Mouse (Mus musculus) limb, embryonic 14.5 days (tissue): ENCODE measurements at regions not wholly inside any gene's neighbourhood (a gene's known extent, or its start where the extent isn't known, plus 50 kb on each side); places are given as distances from the start of the nearest gene placed in this dataset.

Experiments used
- ATAC-seq: fragments of 200-750 bp; cut with Nextera tagmentation; 2 replicates; pipeline ENCODE4 v1.8.0; 2017; ENCODE audit warnings: low read depth, moderate number of reproducible peaks, moderate TSS enrichment; ENCODE audit not compliant: low FRiP score
- DNase-seq: peaks from one replicate; pipeline ENCODE4 v3.0.0-alpha.2; 2015; ENCODE audit warnings: low spot score
- H3K27ac ChIP-seq: fragments of 300-500 bp; sonication (generic); replicated peaks from 2 replicates; pipeline ENCODE4 v1.5.1; 2014; ENCODE audit warnings: low read depth, mild to moderate bottlenecking, low read length, moderate library complexity, mixed read lengths
- H3K27me3 ChIP-seq: fragments of 300-500 bp; sonication (generic); 2 replicates; pipeline ENCODE4 v1.6.1; 2014; ENCODE audit warnings: low read length, mixed read lengths; ENCODE audit not compliant: control insufficient read depth, insufficient read depth
- H3K36me3 ChIP-seq: fragments of 300-500 bp; sonication (generic); 2 replicates; pipeline ENCODE4 v1.6.1; 2014; ENCODE audit warnings: mild to moderate bottlenecking, low read length, moderate library complexity, mixed read lengths; ENCODE audit not compliant: control insufficient read depth, insufficient read depth
- H3K4me1 ChIP-seq: fragments of 300-500 bp; sonication (generic); 2 replicates; pipeline ENCODE4 v1.6.1; 2014; ENCODE audit warnings: antibody characterized with exemption, low read length, mixed read lengths; ENCODE audit not compliant: control insufficient read depth, insufficient read depth
- H3K4me2 ChIP-seq: fragments of 300-500 bp; sonication (generic); replicated peaks from 2 replicates; pipeline ENCODE4 v1.6.1; 2014; ENCODE audit warnings: low read depth, mild to moderate bottlenecking, low read length, moderate library complexity; ENCODE audit not compliant: severe bottlenecking
- H3K4me3 ChIP-seq: fragments of 300-500 bp; sonication (generic); replicated peaks from 2 replicates; pipeline ENCODE4 v1.5.1; 2014; ENCODE audit warnings: low read length
- H3K9ac ChIP-seq: fragments of 300-500 bp; sonication (generic); 2 replicates; pipeline ENCODE4 v1.6.1; 2014; ENCODE audit warnings: mild to moderate bottlenecking, low read depth, low read length, moderate library complexity; ENCODE audit not compliant: severe bottlenecking
- H3K9me3 ChIP-seq: fragments of 300-500 bp; sonication (generic); 2 replicates; pipeline ENCODE4 v1.6.1; 2016; ENCODE audit warnings: low read length; ENCODE audit not compliant: control insufficient read depth
- POLR2A ChIP-seq: fragments of 200-500 bp; IDR thresholded peaks from 2 replicates; pipeline ENCODE4 v1.8.0; 2012; ENCODE audit warnings: inconsistent platforms, mild to moderate bottlenecking, moderate library complexity, borderline replicate concordance; ENCODE audit not compliant: insufficient read depth, insufficient read length; ENCODE audit errors: extremely low read depth
- WGBS: fragments of 180-500 bp; shearing (Covaris S2); extraction: QIAGEN DNeasy Blood & Tissue Kit; methylation state at CpG from one replicate; pipeline ENCODE4 v1.1.7; 2014; 5-methylcytosine and 5-hydroxymethylcytosine counted together

DNA sequence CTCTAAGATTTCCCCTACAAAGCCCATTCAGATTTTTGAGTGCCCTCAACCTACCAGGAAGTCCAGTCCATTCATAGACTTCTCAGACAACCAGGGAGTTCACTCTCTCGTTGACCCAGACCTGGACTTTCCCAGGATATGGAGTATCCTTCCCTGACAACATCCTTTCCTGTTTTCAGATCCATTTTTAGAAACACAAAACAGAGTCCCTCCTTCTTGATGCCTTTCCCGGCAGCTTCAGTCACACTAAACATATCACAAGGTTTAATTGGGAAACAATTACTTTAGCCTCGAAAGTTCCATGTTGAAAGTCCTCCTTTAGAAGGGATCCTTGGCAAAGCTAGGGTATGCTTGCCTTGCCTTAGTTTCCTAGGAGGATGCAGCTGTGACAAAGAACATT, 51.8 kb upstream of the Vash1 start:
- Histone ChIP-seq H3K4me3 (no peak overlapping the region), H3K9me3 (no peaks in the 10 kb centered on the region), H3K9ac (no peak overlapping the region), H3K4me2 (no peak overlapping the region), H3K36me3 (no peaks in the 10 kb centered on the region), H3K4me1 (no peaks in the 10 kb centered on the region), H3K27me3 (no peaks in the 10 kb centered on the region), H3K27ac (no peak overlapping the region)
- ATAC-seq (no peak), DNase-seq (no peak)
- no peak for TF ChIP-seq POLR2A
- 75% methylated on average over 3 of the region's 3 CpGs for WGBS

DNA sequence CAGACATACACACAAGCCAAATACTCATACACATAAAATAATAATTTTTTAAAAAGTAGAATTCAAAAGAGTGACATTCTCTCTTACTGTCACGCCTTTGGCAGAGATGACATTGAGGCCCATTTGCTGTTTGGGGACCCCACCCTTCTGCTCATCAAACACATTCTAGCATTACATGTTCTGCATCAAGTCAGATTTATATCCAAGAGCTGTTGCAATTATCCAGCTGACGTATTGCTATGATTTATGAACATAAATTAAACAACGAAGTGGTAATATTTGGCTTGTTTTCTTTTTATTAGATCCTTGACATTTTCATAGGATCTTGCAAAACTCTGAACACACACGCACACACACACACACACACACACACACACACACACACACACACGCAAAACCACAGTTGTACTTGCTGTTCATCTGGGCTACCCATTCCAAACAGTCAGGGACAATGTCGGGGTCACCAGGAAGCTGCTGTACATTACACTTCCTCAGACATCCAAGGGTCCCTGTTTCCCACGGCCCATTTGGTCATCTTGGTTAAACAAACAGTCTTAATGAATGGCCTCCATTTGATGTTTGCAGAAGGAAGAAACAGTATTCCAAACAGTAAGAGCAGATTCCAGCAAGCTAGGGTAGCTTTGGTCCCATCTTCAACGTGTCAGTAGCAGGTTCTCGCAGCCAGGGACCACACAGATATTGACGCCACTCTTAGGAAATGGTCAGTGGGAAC, 50.3 kb upstream of the Vash1 start:
- H3K9ac ChIP-seq: no peak overlapping the region
- no peak for ATAC-seq

More for the DNA sequence above, 50.3 kb upstream of the Vash1 start:
- no peak overlapping the region for H3K27ac ChIP-seq
- no peak for DNase-seq
- H3K4me1 ChIP-seq: no peaks in the 10 kb centered on the region
- no peak overlapping the region for H3K4me3 ChIP-seq
- no peaks in the 10 kb centered on the region for H3K27me3 ChIP-seq
- H3K36me3 ChIP-seq: no peaks in the 10 kb centered on the region
- 67% methylated on average over 10 of the region's 10 CpGs for WGBS
- no peak for TF ChIP-seq POLR2A
- H3K9me3 ChIP-seq: no peaks in the 10 kb centered on the region
- H3K4me2 ChIP-seq: no peak overlapping the region
